7 mouse cellular contexts compared by ENCODE assay signal in genomic region chr4:45467115-45467912, GRCm38 (mm10). TPM values are rescaled to one million over a fixed set of nuclear protein-coding genes. Genes with fewer than 3 reads are reported as not detected.
DNase-seq lines count a peak whose midpoint lies in the region; TF ChIP-seq lines count a peak whose summit lies in the region.

No protein-coding gene starts in this region.

- TF ChIP-seq POLR2A in cerebellum, adult 2 months (IDR thresholded peaks at IDR 0.05; ENCODE audit: borderline replicate concordance, insufficient read depth, low read length) = no peak

- peaks cover 2% of the 10 kb centered on the region; the same call in 1 of the 2 replicates for H3K27me3 ChIP-seq in cerebellum, adult 2 months (ENCODE audit: control insufficient read depth, insufficient read depth, low read length)

- peak; percentile 32 for DNase-seq in right cerebral cortex, postnatal 14 days
- DNase-seq in right cerebral cortex, postnatal 25 days = no peak
- peak; percentile 75 to 82 for DNase-seq in cerebellum, adult 2 months
- peak; percentile 75 for DNase-seq in heart, adult 8-10 months (ENCODE audit: low spot score)
- DNase-seq in kidney, postnatal 36 days = peak; percentile 95 to 96
- DNase-seq in spleen, postnatal 36 days (ENCODE audit: low spot score in 2 of 2) = no peak
- DNase-seq in thymus, postnatal 0 days (ENCODE audit: low spot score) = no peak

- no peak overlapping the region for H3K27ac ChIP-seq in cerebellum, adult 2 months (ENCODE audit: insufficient read depth, low read length)

- H3K4me3 ChIP-seq in cerebellum, adult 2 months (replicated peaks; ENCODE audit: insufficient read depth, low read depth, low read length) = no peak overlapping the region

- no peak for TF ChIP-seq CTCF in cerebellum, adult 2 months (IDR thresholded peaks at IDR 0.05; ENCODE audit: borderline replicate concordance, insufficient read depth, low read depth, low read length)

- WGBS in cerebellum, adult 2 months = 8% methylated on average over 12 of the region's 12 CpGs

- peaks cover 13% of the 10 kb centered on the region for H3K4me1 ChIP-seq in cerebellum, adult 2 months (ENCODE audit: control insufficient read depth, insufficient read depth, low read length)

RNA-seq across cellular contexts. Expression of gene Slc25a51, which starts 58.7 kb away (rescaled TPM):
- polyA plus RNA-seq in cerebellum, adult 2 months (2012; rRNA removed) = 93.8 and 98.9 TPM in 2 replicates
- 100 to 1,000 TPM in 1 of 4 experiments, 10 to 100 TPM in 3; 84.3 to 112 (median 96.3) TPM for total RNA-seq in heart, adult 8-10 months (2022)
- polyA plus RNA-seq in thymus, postnatal 0 days (2015; fragmentation: Nextera tagmentation; extraction: Ambion mirVana) = 38.6 and 41.8 TPM in 2 replicates

Comparison
In these comparisons a context has a peak if more than half of its experiments do, and no peak if none do; other contexts are left out.
1. DNase-seq: peak in right cerebral cortex, postnatal 14 days (single experiment), cerebellum, adult 2 months (2 of 2), heart, adult 8-10 months (single experiment) and kidney, postnatal 36 days (2 of 2); none in right cerebral cortex, postnatal 25 days (single experiment), spleen, postnatal 36 days (0 of 2) and thymus, postnatal 0 days (single experiment).